Mouse (Mus musculus): Measurements from ENCODE around the gene Nxph4. TPM values are rescaled to one million over a fixed set of nuclear protein-coding genes. Genes with fewer than 3 reads are reported as not detected.

The Nxph4 gene
- polyA plus RNA-seq, 2 experiments: 0.13 TPM; not detected in 1

DNA sequence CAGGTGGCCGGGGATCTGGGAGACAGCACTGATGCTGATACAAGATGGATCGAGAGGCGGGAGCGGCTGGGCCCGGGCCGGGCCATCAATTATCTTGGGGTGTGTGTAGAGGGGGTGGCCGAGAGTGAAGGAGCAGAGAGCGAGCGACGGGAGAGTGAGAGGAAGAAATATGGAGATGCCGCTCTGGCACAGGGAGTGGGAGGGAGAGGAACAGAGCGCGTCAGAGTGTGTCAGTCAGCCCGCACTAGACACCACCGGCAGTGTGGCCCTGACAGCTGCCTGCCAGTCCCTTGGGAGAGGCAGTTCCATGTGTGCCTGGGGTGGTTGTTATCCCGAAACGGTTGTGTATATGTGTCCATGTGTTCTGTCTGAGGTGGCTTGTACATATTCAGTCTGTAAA, 6.9 kb downstream of the Nxph4 start:
- 7% methylated on average over 17 of the region's 17 CpGs for WGBS (ENCODE audit: insufficient replicate concordance)
- no peak overlapping the region for H3K4me2 ChIP-seq (ENCODE audit: low read depth)
- H3K4me1 ChIP-seq (replicated peaks; ENCODE audit: control insufficient read depth in 2 of 2, insufficient read depth in 2 of 2, low read length in 1 of 2): peaks cover 0 to 2% of the 10 kb centered on the region in 2 experiments; a peak in 2 of 4 replicates
- DNase-seq (ENCODE audit: low read depth in 3 of 3, low spot score in 3 of 3) (no peak), ATAC-seq (ENCODE audit: insufficient read depth) (no peak)
- H3K9ac ChIP-seq (replicated peaks): no peak overlapping the region
- peaks cover 88% of the 10 kb centered on the region for H3K27me3 ChIP-seq (ENCODE audit: control insufficient read depth, insufficient read depth, low read length)
- H3K9me3 ChIP-seq (ENCODE audit: control insufficient read depth, low read length): no peaks in the 10 kb centered on the region
- H3K36me3 ChIP-seq (replicated peaks; ENCODE audit: control insufficient read depth, insufficient read depth, low read depth): no peaks in the 10 kb centered on the region
- no peak overlapping the region for H3K27ac ChIP-seq
- TF ChIP-seq EP300 (IDR thresholded peaks at IDR 0.05; ENCODE audit: low read depth) (no peak), CTCF (IDR thresholded peaks at IDR 0.05; ENCODE audit: low read depth) (no peak)
- H3K4me3 ChIP-seq (ENCODE audit: insufficient read depth in 1 of 2, low read depth in 2 of 2, low read length in 2 of 2): no peak overlapping the region

DNA sequence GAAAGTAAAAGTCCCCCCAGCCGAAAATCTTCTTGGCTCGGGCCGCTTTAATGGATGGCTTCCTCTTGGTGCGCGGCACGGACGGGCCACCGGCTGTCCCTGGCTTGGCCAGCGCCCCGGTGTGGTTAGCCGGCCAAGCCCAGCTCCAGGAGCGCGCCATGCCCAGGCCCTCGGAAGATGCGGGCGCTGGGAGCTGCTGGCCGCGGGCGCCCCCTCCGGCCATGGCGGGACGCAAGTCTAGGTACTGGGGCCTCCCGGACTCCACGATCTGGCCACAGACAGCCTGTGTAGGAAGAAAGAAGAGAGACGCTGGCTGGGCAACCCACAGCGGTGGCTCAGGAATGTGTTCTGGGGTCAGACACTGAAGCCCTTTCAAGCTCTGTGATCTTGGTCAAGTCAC, 7.7 kb downstream of the Nxph4 start:
- no peak overlapping the region for H3K9ac ChIP-seq (replicated peaks)
- TF ChIP-seq CTCF (IDR thresholded peaks at IDR 0.05; ENCODE audit: low read depth) (peak; percentile 53), EP300 (IDR thresholded peaks at IDR 0.05; ENCODE audit: low read depth) (no peak)
- no peaks in the 10 kb centered on the region for H3K9me3 ChIP-seq (ENCODE audit: control insufficient read depth, low read length)
- ATAC-seq (ENCODE audit: insufficient read depth): no peak
- peak overlapping the region; percentile 11 for H3K4me2 ChIP-seq (ENCODE audit: low read depth)
- DNase-seq (ENCODE audit: low read depth in 3 of 3, low spot score in 3 of 3): no peak
- peaks cover 0 to 3% of the 10 kb centered on the region in 2 experiments; a peak in 2 of 4 replicates for H3K4me1 ChIP-seq (replicated peaks; ENCODE audit: control insufficient read depth in 2 of 2, insufficient read depth in 2 of 2, low read length in 1 of 2)
- under 1% methylated on average over 26 of the region's 26 CpGs for WGBS (ENCODE audit: insufficient replicate concordance)
- peaks cover 80% of the 10 kb centered on the region for H3K27me3 ChIP-seq (ENCODE audit: control insufficient read depth, insufficient read depth, low read length)
- no peaks in the 10 kb centered on the region for H3K36me3 ChIP-seq (replicated peaks; ENCODE audit: control insufficient read depth, insufficient read depth, low read depth)
- H3K27ac ChIP-seq: no peak overlapping the region
- H3K4me3 ChIP-seq (ENCODE audit: insufficient read depth in 1 of 2, low read depth in 2 of 2, low read length in 2 of 2): peak overlapping the region in 1 of 2 experiments; percentile 16; a peak in 1 of 4 replicates

- TF ChIP-seq EP300 (IDR thresholded peaks at IDR 0.05; ENCODE audit: low read depth) (no peak), CTCF (IDR thresholded peaks at IDR 0.05; ENCODE audit: low read depth) (no peak)
- Histone ChIP-seq H3K4me3 (ENCODE audit: insufficient read depth in 1 of 2, low read depth in 2 of 2, low read length in 2 of 2) (peak overlapping the region in 1 of 2 experiments; percentile 12; a peak in 1 of 4 replicates), H3K9ac (replicated peaks) (no peak overlapping the region), H3K36me3 (replicated peaks; ENCODE audit: control insufficient read depth, insufficient read depth, low read depth) (no peaks in the 10 kb centered on the region), H3K27ac (no peak overlapping the region), H3K9me3 (ENCODE audit: control insufficient read depth, low read length) (no peaks in the 10 kb centered on the region), H3K27me3 (ENCODE audit: control insufficient read depth, insufficient read depth, low read length) (peaks cover 74% of the 10 kb centered on the region), H3K4me1 (replicated peaks; ENCODE audit: control insufficient read depth in 2 of 2, insufficient read depth in 2 of 2, low read length in 1 of 2) (peaks cover 4 to 10% of the 10 kb centered on the region in 2 experiments; a peak in 3 of 4 replicates), H3K4me2 (ENCODE audit: low read depth) (peak overlapping the region; percentile 11)
- ATAC-seq (ENCODE audit: insufficient read depth): no peak
- 3% methylated on average over 26 of the region's 26 CpGs for WGBS (ENCODE audit: insufficient replicate concordance)
- no peak for DNase-seq (ENCODE audit: low read depth in 3 of 3, low spot score in 3 of 3)
These were observed 8.3 kb downstream of the Nxph4 start for GRCm38 (mm10) chr10:127526048-127526447.

DNA sequence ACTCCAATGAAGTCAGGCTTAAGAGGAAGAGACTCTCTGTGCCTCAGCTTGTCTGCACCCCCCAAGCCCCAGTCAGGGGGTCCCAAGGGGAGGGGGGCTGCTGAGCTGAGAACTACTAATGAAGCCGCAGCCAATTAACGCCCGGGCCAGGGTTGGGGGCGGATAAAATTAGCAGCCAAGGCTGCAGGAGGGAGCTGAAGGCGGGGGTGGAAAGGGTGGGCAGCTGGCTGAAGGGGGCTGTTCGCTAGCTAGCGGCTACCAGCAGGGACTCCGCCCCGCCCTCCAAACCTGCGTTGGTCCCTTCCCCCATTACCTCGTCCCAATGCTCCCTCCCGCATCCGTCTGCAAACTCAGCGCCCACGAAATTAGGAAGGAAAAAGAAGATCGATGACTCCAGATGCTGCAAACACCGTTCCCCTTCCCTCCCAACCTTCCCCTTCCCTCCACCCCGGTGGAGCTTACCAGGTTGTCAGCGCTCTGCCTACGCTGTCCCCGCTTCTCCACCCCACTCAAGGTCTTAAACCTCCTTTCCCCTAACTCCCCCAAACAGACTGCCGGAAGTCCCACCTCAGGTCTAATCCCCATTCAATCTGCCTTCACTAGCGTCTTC, 9.6 kb downstream of the Nxph4 start:
- H3K9me3 ChIP-seq (ENCODE audit: control insufficient read depth, low read length): no peaks in the 10 kb centered on the region
- peaks cover 10% of the 10 kb centered on the region for H3K36me3 ChIP-seq (replicated peaks; ENCODE audit: control insufficient read depth, insufficient read depth, low read depth)
- H3K4me2 ChIP-seq (ENCODE audit: low read depth): no peak overlapping the region
- peaks cover 7 to 16% of the 10 kb centered on the region in 2 experiments for H3K4me1 ChIP-seq (replicated peaks; ENCODE audit: control insufficient read depth in 2 of 2, insufficient read depth in 2 of 2, low read length in 1 of 2)
- no peak overlapping the region for H3K4me3 ChIP-seq (ENCODE audit: insufficient read depth in 1 of 2, low read depth in 2 of 2, low read length in 2 of 2)
- H3K27me3 ChIP-seq (ENCODE audit: control insufficient read depth, insufficient read depth, low read length): peaks cover 61% of the 10 kb centered on the region
- DNase-seq (ENCODE audit: low read depth in 3 of 3, low spot score in 3 of 3): no peak
- WGBS (ENCODE audit: insufficient replicate concordance): 7% methylated on average over 23 of the region's 23 CpGs
- H3K27ac ChIP-seq: no peak overlapping the region
- no peak for ATAC-seq (ENCODE audit: insufficient read depth)
- no peak for TF ChIP-seq CTCF (IDR thresholded peaks at IDR 0.05; ENCODE audit: low read depth)
- TF ChIP-seq EP300 (IDR thresholded peaks at IDR 0.05; ENCODE audit: low read depth): no peak
- H3K9ac ChIP-seq (replicated peaks): no peak overlapping the region

GRCm38 (mm10) chr10:127522088-127522581, 12.2 kb downstream of the Nxph4 start, which contains the start of gene Shmt2:
Gene Shmt2, minus strand, starts transcription at chr10:127522444.
- H3K36me3 ChIP-seq (replicated peaks; ENCODE audit: control insufficient read depth, insufficient read depth, low read depth): peaks cover 35% of the 10 kb centered on the region
- peaks cover 10 to 16% of the 10 kb centered on the region in 2 experiments for H3K4me1 ChIP-seq (replicated peaks; ENCODE audit: control insufficient read depth in 2 of 2, insufficient read depth in 2 of 2, low read length in 1 of 2)
- peak; percentile 81 to 87 (median 85) for DNase-seq (ENCODE audit: low read depth in 3 of 3, low spot score in 3 of 3)
- peak within 1 kb of the TSS; percentile 74 for H3K27ac ChIP-seq
- TF ChIP-seq EP300 (IDR thresholded peaks at IDR 0.05; ENCODE audit: low read depth): no peak; the same call in 1 of the 2 replicates
- TF ChIP-seq CTCF (IDR thresholded peaks at IDR 0.05; ENCODE audit: low read depth): no peak
- under 1% methylated on average over 21 of the region's 21 CpGs for WGBS (ENCODE audit: insufficient replicate concordance)
- peak within 1 kb of the TSS; percentile 88 to 98 for H3K4me3 ChIP-seq (ENCODE audit: insufficient read depth in 1 of 2, low read depth in 2 of 2, low read length in 2 of 2)
- peak within 1 kb of the TSS; percentile 99 for H3K4me2 ChIP-seq (ENCODE audit: low read depth)
- H3K9me3 ChIP-seq (ENCODE audit: control insufficient read depth, low read length): no peaks in the 10 kb centered on the region
- H3K9ac ChIP-seq (replicated peaks): peak within 1 kb of the TSS; percentile 87
- peaks cover 35% of the 10 kb centered on the region for H3K27me3 ChIP-seq (ENCODE audit: control insufficient read depth, insufficient read depth, low read length)
- ATAC-seq (ENCODE audit: insufficient read depth): peak; percentile 65
